Mouse (Mus musculus): Measurements from ENCODE around the gene Sdhd. TPM values are rescaled to one million over a fixed set of nuclear protein-coding genes. Genes with fewer than 3 reads are reported as not detected.

Gene Sdhd
- polyA plus RNA-seq, 1 experiment = 388 TPM

Other genes with a start within 250 kb of the Sdhd start
- 4.2 and 9.1 TPM in 2 replicates for gene Plet1, start 109.3 kb downstream of the Sdhd start, polyA plus RNA-seq (2012; rRNA removed)
- gene Pts, start 75.1 kb downstream of the Sdhd start, polyA plus RNA-seq (2012; rRNA removed) = 21.1 and 32.5 TPM in 2 replicates
- gene Il18, start 49.0 kb downstream of the Sdhd start, polyA plus RNA-seq (2012; rRNA removed) = 21.3 and 22.0 TPM in 2 replicates
- 11.1 and 20.2 TPM in 2 replicates for gene Bco2, start 48.6 kb downstream of the Sdhd start, polyA plus RNA-seq (2012; rRNA removed)
- not detected in 2 replicates for gene Tex12, start 42.5 kb downstream of the Sdhd start, polyA plus RNA-seq (2012; rRNA removed)
- 204 and 240 TPM in 2 replicates for gene Timm8b, start 98 bp upstream of the Sdhd start, polyA plus RNA-seq (2012; rRNA removed)
- 0.41 and 0.85 TPM in 2 replicates for gene Pih1d2, start 13.5 kb upstream of the Sdhd start, polyA plus RNA-seq (2012; rRNA removed)
- 2.6 and 4.3 TPM in 2 replicates for gene Nkapd1, start 13.7 kb upstream of the Sdhd start, polyA plus RNA-seq (2012; rRNA removed)
- 11.7 and 21.1 TPM in 2 replicates for gene Dlat, start 56.0 kb upstream of the Sdhd start, polyA plus RNA-seq (2012; rRNA removed)
- gene Dixdc1, start 135.7 kb upstream of the Sdhd start, polyA plus RNA-seq (2012; rRNA removed) = 0.84 and 1.5 TPM in 2 replicates
- 21.3 and 24.2 TPM in 2 replicates for gene 2310030G06Rik, start 142.7 kb upstream of the Sdhd start, polyA plus RNA-seq (2012; rRNA removed)
- gene Cryab, start 147.5 kb upstream of the Sdhd start, polyA plus RNA-seq (2012; rRNA removed) = 53.5 and 62.6 TPM in 2 replicates
- gene Hspb2, start 148.5 kb upstream of the Sdhd start, polyA plus RNA-seq (2012; rRNA removed) = 12.7 and 15.0 TPM in 2 replicates
- 4.2 and 5.7 TPM in 2 replicates for gene Fdxacb1, start 164.4 kb upstream of the Sdhd start, polyA plus RNA-seq (2012; rRNA removed)
- 37.3 and 42.3 TPM in 2 replicates for gene Alg9, start 171.2 kb upstream of the Sdhd start, polyA plus RNA-seq (2012; rRNA removed)
- gene 1110032A03Rik, start 171.7 kb upstream of the Sdhd start, polyA plus RNA-seq (2012; rRNA removed) = 28.4 and 36.1 TPM in 2 replicates
- gene Ppp2r1b, start 241.5 kb upstream of the Sdhd start, polyA plus RNA-seq (2012; rRNA removed) = 7.0 and 7.9 TPM in 2 replicates